Mouse (Mus musculus): ENCODE data around the gene Wfdc21.

Gene Wfdc21

GRCm38 (mm10) chr11:83746681-83747080 is at the start of gene Wfdc21:
Wfdc21 (plus strand) TSS chr11:83746940.
- no peak for DNase-seq (ENCODE audit: low read depth, low spot score)

GRCm38 (mm10) chr11:83703705-83704104 is 43.0 kb upstream of the Wfdc21 start, which contains the start of gene Wfdc17:
Wfdc17 (plus strand) TSS chr11:83703991.
- peak; percentile 24 for DNase-seq (ENCODE audit: low read depth, low spot score)

GRCm38 (mm10) chr11:83708715-83709114 is 38.0 kb upstream of the Wfdc21 start, which contains the start of gene Wfdc18:
Wfdc18 (plus strand) TSS chr11:83709015.
- no peak for DNase-seq (ENCODE audit: low read depth, low spot score)

- no peak for DNase-seq (ENCODE audit: low read depth, low spot score)
Measured at GRCm38 (mm10) chr11:83709683-83710082, 37.1 kb upstream of the Wfdc21 start.

- no peak for DNase-seq (ENCODE audit: low read depth, low spot score)
Measured at GRCm38 (mm10) chr11:83712671-83713070, 34.1 kb upstream of the Wfdc21 start.

- DNase-seq (ENCODE audit: low read depth, low spot score) = no peak
Measured at GRCm38 (mm10) chr11:83713925-83714324, 32.8 kb upstream of the Wfdc21 start.

- peak; percentile 6 for DNase-seq (ENCODE audit: low read depth, low spot score)
Measured at GRCm38 (mm10) chr11:83717042-83717665, 29.6 kb upstream of the Wfdc21 start.

- no peak for DNase-seq (ENCODE audit: low read depth, low spot score)
Measured at GRCm38 (mm10) chr11:83720766-83721165, 26.0 kb upstream of the Wfdc21 start.

- DNase-seq (ENCODE audit: low read depth, low spot score) = no peak
Measured at GRCm38 (mm10) chr11:83728757-83729432, 17.8 kb upstream of the Wfdc21 start.

GRCm38 (mm10) chr11:83731116-83731515 is 15.6 kb upstream of the Wfdc21 start:
- no peak for DNase-seq (ENCODE audit: low read depth, low spot score)

GRCm38 (mm10) chr11:83733071-83733640 is 13.6 kb upstream of the Wfdc21 start:
- DNase-seq (ENCODE audit: low read depth, low spot score) = no peak

- no peak for DNase-seq (ENCODE audit: low read depth, low spot score)
Measured at GRCm38 (mm10) chr11:83734215-83734614, 12.5 kb upstream of the Wfdc21 start.

- no peak for DNase-seq (ENCODE audit: low read depth, low spot score)
Measured at GRCm38 (mm10) chr11:83735881-83736280, 10.9 kb upstream of the Wfdc21 start.

- no peak for DNase-seq (ENCODE audit: low read depth, low spot score)
Measured at GRCm38 (mm10) chr11:83737109-83737558, 9.6 kb upstream of the Wfdc21 start.

- no peak for DNase-seq (ENCODE audit: low read depth, low spot score)
Measured at GRCm38 (mm10) chr11:83739241-83739640, 7.5 kb upstream of the Wfdc21 start.

- no peak for DNase-seq (ENCODE audit: low read depth, low spot score)
Measured at GRCm38 (mm10) chr11:83740443-83740991, 6.2 kb upstream of the Wfdc21 start.

- no peak for DNase-seq (ENCODE audit: low read depth, low spot score)
Measured at GRCm38 (mm10) chr11:83741841-83742240, 4.9 kb upstream of the Wfdc21 start.

GRCm38 (mm10) chr11:83742731-83743355 is 3.9 kb upstream of the Wfdc21 start:
- no peak for DNase-seq (ENCODE audit: low read depth, low spot score)

GRCm38 (mm10) chr11:83743525-83743924 is 3.2 kb upstream of the Wfdc21 start:
- no peak for DNase-seq (ENCODE audit: low read depth, low spot score)

GRCm38 (mm10) chr11:83746152-83746551 is 588 bp upstream of the Wfdc21 start:
- peak; percentile 11 for DNase-seq (ENCODE audit: low read depth, low spot score)

- DNase-seq (ENCODE audit: low read depth, low spot score) = no peak
Measured at GRCm38 (mm10) chr11:83747376-83748265, 881 bp downstream of the Wfdc21 start.
